ENCODE assay signal across 8 mouse cellular contexts in genomic region chr11:8468161-8469091, GRCm38 (mm10).
A peak's percentile ranks its signal among the peaks of the same experiment; 100 is the strongest.
DNase-seq lines count a peak whose midpoint lies in the region; ATAC-seq and TF ChIP-seq lines count a peak whose summit lies in the region.

No protein-coding gene starts in this region.

- peak overlapping the region; percentile 74 for H3K27ac ChIP-seq in embryonic fibroblast, embryonic 13.5 days (ENCODE audit: insufficient read depth, low read length)
- H3K27ac ChIP-seq in heart, embryonic 10.5 days: peak overlapping the region; percentile 86
- H3K27ac ChIP-seq in limb, embryonic 13.5 days: peak overlapping the region; percentile 95
- H3K27ac ChIP-seq in midbrain, embryonic 12.5 days (replicated peaks): peak overlapping the region; percentile 43; the same call in 1 of the 2 replicates
- H3K27ac ChIP-seq in stomach, embryonic 15.5 days: peak overlapping the region; percentile 92

- DNase-seq in brain, adult 2 months (ENCODE audit: low read depth, low spot score): peak; percentile 85
- DNase-seq in heart, embryonic 10.5 days (ENCODE audit: low spot score): peak; percentile 85
- peak; percentile 63 for DNase-seq in kidney, adult 9 months
- no peak for DNase-seq in c-Kit-positive CD71-positive TER-119-positive erythroid progenitor cells, embryonic 14.5 days (ENCODE audit: low spot score)

- peak; percentile 43 for TF ChIP-seq POLR2A in embryonic fibroblast, embryonic 13.5 days (IDR thresholded peaks at IDR 0.05; ENCODE audit: low read depth, low read length)

- H3K36me3 ChIP-seq in heart, embryonic 10.5 days: no peaks in the 10 kb centered on the region
- peaks cover 43% of the 10 kb centered on the region for H3K36me3 ChIP-seq in limb, embryonic 13.5 days
- no peaks in the 10 kb centered on the region for H3K36me3 ChIP-seq in midbrain, embryonic 12.5 days
- H3K36me3 ChIP-seq in stomach, embryonic 15.5 days: 0 out of 2 replicates have a peak, but pooled peaks cover 5% of the 10 kb centered on the region

- no peaks in the 10 kb centered on the region for H3K9me3 ChIP-seq in heart, embryonic 10.5 days
- no peaks in the 10 kb centered on the region for H3K9me3 ChIP-seq in limb, embryonic 13.5 days
- H3K9me3 ChIP-seq in midbrain, embryonic 12.5 days: no peaks in the 10 kb centered on the region
- no peaks in the 10 kb centered on the region for H3K9me3 ChIP-seq in stomach, embryonic 15.5 days

- TF ChIP-seq CTCF in embryonic fibroblast, embryonic 13.5 days (IDR thresholded peaks at IDR 0.05; ENCODE audit: borderline replicate concordance, insufficient read depth, low read length): no peak

- peak; percentile 88 for ATAC-seq in limb, embryonic 13.5 days (ENCODE audit: low FRiP score, low read depth)
- ATAC-seq in midbrain, embryonic 12.5 days (ENCODE audit: low FRiP score, low read depth): peak; percentile 89
- ATAC-seq in stomach, embryonic 15.5 days (ENCODE audit: insufficient read depth, low FRiP score, low read depth): peak; percentile 78

- H3K4me2 ChIP-seq in limb, embryonic 13.5 days (replicated peaks): peak overlapping the region; percentile 76
- H3K4me2 ChIP-seq in midbrain, embryonic 12.5 days (replicated peaks): peak overlapping the region; percentile 86
- peak overlapping the region; percentile 80 for H3K4me2 ChIP-seq in stomach, embryonic 15.5 days

- H3K27me3 ChIP-seq in heart, embryonic 10.5 days (ENCODE audit: insufficient read depth, poor library complexity, severe bottlenecking): peaks cover 7% of the 10 kb centered on the region; the same call in 1 of the 2 replicates
- H3K27me3 ChIP-seq in limb, embryonic 13.5 days: no peaks in the 10 kb centered on the region
- 0 out of 2 replicates have a peak, but pooled peaks cover 5% of the 10 kb centered on the region for H3K27me3 ChIP-seq in midbrain, embryonic 12.5 days
- no peaks in the 10 kb centered on the region for H3K27me3 ChIP-seq in stomach, embryonic 15.5 days (replicated peaks)

- under 1% methylated on average over 33 of the region's 33 CpGs for WGBS in heart, embryonic 10.5 days
- under 1% methylated on average over 33 of the region's 33 CpGs for WGBS in limb, embryonic 13.5 days
- 1% methylated on average over 33 of the region's 33 CpGs for WGBS in midbrain, embryonic 12.5 days
- WGBS in stomach, embryonic 15.5 days: 1% methylated on average over 33 of the region's 33 CpGs

- H3K9ac ChIP-seq in limb, embryonic 13.5 days: peak overlapping the region; percentile 70
- peak overlapping the region; percentile 51 for H3K9ac ChIP-seq in midbrain, embryonic 12.5 days (replicated peaks)
- H3K9ac ChIP-seq in stomach, embryonic 15.5 days: peak overlapping the region; percentile 16; the same call in 1 of the 2 replicates

- peak overlapping the region; percentile 59 for H3K4me3 ChIP-seq in embryonic fibroblast, embryonic 13.5 days (ENCODE audit: insufficient read depth, low read length)
- H3K4me3 ChIP-seq in heart, embryonic 10.5 days: peak overlapping the region; percentile 61
- peak overlapping the region; percentile 49 for H3K4me3 ChIP-seq in limb, embryonic 13.5 days
- H3K4me3 ChIP-seq in midbrain, embryonic 12.5 days: peak overlapping the region; percentile 42
- H3K4me3 ChIP-seq in stomach, embryonic 15.5 days (replicated peaks): peak overlapping the region; percentile 49

- peaks cover 5% of the 10 kb centered on the region for H3K4me1 ChIP-seq in embryonic fibroblast, embryonic 13.5 days (ENCODE audit: control insufficient read depth, insufficient read depth, low read length)
- H3K4me1 ChIP-seq in heart, embryonic 10.5 days: peaks cover 49% of the 10 kb centered on the region
- peaks cover 49% of the 10 kb centered on the region for H3K4me1 ChIP-seq in limb, embryonic 13.5 days
- H3K4me1 ChIP-seq in midbrain, embryonic 12.5 days: peaks cover 16% of the 10 kb centered on the region
- H3K4me1 ChIP-seq in stomach, embryonic 15.5 days: peaks cover 48% of the 10 kb centered on the region

Comparison
In these comparisons a context has a peak if more than half of its experiments do, and no peak if none do; other contexts are left out.
1. H3K27ac ChIP-seq: peak in every context shown above with its lines; median percentile 95 in limb, embryonic 13.5 days; 92 in stomach, embryonic 15.5 days; 86 in heart, embryonic 10.5 days; 74 in embryonic fibroblast, embryonic 13.5 days; 43 in midbrain, embryonic 12.5 days.
2. H3K9ac ChIP-seq: peak in every context shown above with its lines; median percentile 70 in limb, embryonic 13.5 days; 51 in midbrain, embryonic 12.5 days; 16 in stomach, embryonic 15.5 days.